Mouse (Mus musculus) left cerebral cortex, adult 8-10 months (tissue): Measurements from ENCODE around the gene Rps28. TPM values are rescaled to one million over a fixed set of nuclear protein-coding genes. Genes with fewer than 3 reads are reported as not detected.

Experiments
- DNase-seq, 2 experiments: peaks; one replicate each; pipeline ENCODE4 v3.0.0; 2022; ENCODE audit warnings: low spot score in 2 of 2
- total RNA-seq, 4 experiments: library from RNA; stranded (reverse); gene quantifications; 2 replicates each; pipeline ENCODE4 v1.2.4; 2022

The Rps28 gene
- total RNA-seq, 4 experiments from 2014 or later = 672 to 810 (median 775) TPM

DNA sequence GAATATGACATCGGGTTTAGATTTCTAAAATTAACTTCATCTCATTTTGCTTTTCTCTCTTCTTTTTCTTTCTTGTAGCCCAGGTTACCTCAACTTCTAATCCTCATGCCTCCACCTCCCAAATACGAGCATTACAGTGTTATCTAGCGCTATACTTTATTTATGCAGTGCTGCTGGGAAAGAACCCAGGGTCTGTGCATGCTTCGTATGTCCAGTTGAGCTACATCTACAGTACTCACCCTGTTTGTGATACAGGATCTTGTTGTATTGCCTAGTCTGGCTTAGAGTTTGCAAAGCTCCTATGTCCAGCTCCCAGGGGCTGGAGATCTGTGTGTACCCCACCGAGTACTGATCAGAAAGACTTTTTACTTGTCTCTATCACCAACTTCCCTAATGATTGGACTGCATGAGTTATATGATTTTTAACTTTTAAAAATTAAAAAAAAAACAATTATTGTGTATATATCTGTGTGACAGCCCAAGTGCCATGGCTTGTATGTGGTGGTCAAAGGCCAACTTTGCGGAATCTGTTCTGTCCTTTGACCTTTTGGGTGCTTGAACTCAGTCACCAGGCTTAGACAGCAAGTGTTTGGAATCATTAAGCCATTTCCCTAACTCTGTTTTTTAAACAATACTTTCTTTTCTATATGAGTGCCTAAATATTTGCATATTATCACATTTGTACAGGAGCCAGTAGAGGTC is 50.3 kb downstream of the Rps28 start:
- DNase-seq = no peak

DNA sequence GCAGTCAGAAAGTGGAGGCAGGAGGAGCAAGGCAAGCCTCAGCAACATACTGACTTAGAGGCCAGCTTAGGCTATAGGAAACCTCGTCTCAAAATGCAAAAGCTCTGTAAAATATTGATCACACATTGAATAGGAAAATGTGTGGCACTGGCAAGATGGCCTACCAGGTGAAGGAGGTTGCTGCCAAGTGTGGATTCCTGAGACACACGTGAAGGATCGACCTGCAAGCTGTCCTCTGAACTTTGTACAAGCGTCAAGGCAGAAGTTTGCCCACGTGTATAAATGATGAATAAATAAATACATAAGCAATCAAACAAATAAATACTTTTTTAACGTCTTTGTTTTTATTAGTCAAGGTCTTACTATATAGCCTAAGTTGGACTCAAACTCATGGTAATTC is 50.9 kb downstream of the Rps28 start:
- no peak for DNase-seq

DNA sequence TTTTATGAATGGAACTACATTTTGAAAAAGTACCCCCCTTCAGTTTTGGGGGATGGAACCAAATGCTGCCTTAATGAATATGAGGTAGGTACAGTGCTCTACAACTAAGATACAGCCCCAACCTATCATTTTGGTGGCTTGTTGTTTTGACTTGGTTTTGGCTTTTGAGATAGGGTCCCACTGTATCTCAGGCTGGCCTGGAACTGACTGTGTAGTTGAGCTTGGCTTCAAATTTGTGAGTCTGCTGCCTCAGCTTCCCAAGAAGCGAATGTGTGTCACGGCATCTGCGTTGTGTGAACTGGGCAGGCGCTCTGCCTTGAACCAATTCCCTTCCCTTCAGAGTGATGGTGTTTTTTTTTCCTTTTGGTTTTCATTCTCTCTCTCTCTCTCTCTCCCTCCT is 52.7 kb downstream of the Rps28 start:
- DNase-seq = no peak

Other genes with a start within 250 kb of the Rps28 start
- 10 to 100 TPM; 49.7 to 56.8 (median 52.8) TPM for gene Zfp414, start 195.5 kb downstream of the Rps28 start, total RNA-seq
- gene Pram1, start 186.5 kb downstream of the Rps28 start, total RNA-seq = under 1 TPM in 1 of 4 experiments, not detected in 3; 0.37 TPM
- 100 to 1,000 TPM in 3 of 4 experiments, 10 to 100 TPM in 1; 92.0 to 129 (median 113) TPM for gene Hnrnpm, start 137.7 kb downstream of the Rps28 start, total RNA-seq
- gene March2, start 105.9 kb downstream of the Rps28 start, total RNA-seq = 10 to 100 TPM; 85.6 to 95.3 (median 89.9) TPM
- gene Rab11b, start 64.0 kb downstream of the Rps28 start, total RNA-seq = 100 to 1,000 TPM; 351 to 365 (median 357) TPM
- 1 to 10 TPM; 2.3 to 3.2 (median 2.5) TPM for gene Angptl4, start 42.7 kb downstream of the Rps28 start, total RNA-seq
- 10 to 100 TPM; 27.6 to 33.8 (median 31.5) TPM for gene Kank3, start 14.0 kb downstream of the Rps28 start, total RNA-seq
- 100 to 1,000 TPM; 193 to 206 (median 201) TPM for gene Ndufa7, start within 50 bp of the Rps28 start, total RNA-seq
- 10 to 100 TPM; 23.3 to 27.1 (median 24.8) TPM for gene Cd320, start 18.5 kb upstream of the Rps28 start, total RNA-seq
- gene Gm7029, start 49.3 kb upstream of the Rps28 start, total RNA-seq = not detected
- gene Kifc1, start 66.1 kb upstream of the Rps28 start, total RNA-seq = 1 to 10 TPM; 2.0 to 3.0 (median 2.9) TPM
- gene Platr17, start 80.6 kb upstream of the Rps28 start, total RNA-seq = 1 to 10 TPM in 2 of 4 experiments, not detected in 2; 1.3 to 1.6 TPM
- gene Daxx, start 84.9 kb upstream of the Rps28 start, total RNA-seq = 10 to 100 TPM; 24.0 to 31.9 (median 27.1) TPM
- 10 to 100 TPM; 53.0 to 74.3 (median 56.5) TPM for gene Tapbp, start 91.3 kb upstream of the Rps28 start, total RNA-seq
- gene Zbtb22, start 91.3 kb upstream of the Rps28 start, total RNA-seq = 10 to 100 TPM; 36.8 to 44.6 (median 41.3) TPM
- gene Rgl2, start 105.0 kb upstream of the Rps28 start, total RNA-seq = 10 to 100 TPM; 48.9 to 73.4 (median 60.6) TPM
- gene Pfdn6, start 115.8 kb upstream of the Rps28 start, total RNA-seq = 100 to 1,000 TPM in 1 of 4 experiments, 10 to 100 TPM in 3; 81.6 to 112 (median 95.7) TPM
- 10 to 100 TPM; 10.9 to 14.7 (median 13.7) TPM for gene Wdr46, start 116.1 kb upstream of the Rps28 start, total RNA-seq
- gene B3galt4, start 126.9 kb upstream of the Rps28 start, total RNA-seq = 1 to 10 TPM; 5.8 to 6.9 (median 6.2) TPM
- gene Vps52, start 131.2 kb upstream of the Rps28 start, total RNA-seq = 10 to 100 TPM; 70.6 to 79.6 (median 72.8) TPM
- gene Rps18, start 131.4 kb upstream of the Rps28 start, total RNA-seq = 100 to 1,000 TPM; 328 to 351 (median 339) TPM
- gene H2-K1, start 175.8 kb upstream of the Rps28 start, total RNA-seq = 10 to 100 TPM; 31.2 to 66.9 (median 50.2) TPM
- gene Ring1, start 200.1 kb upstream of the Rps28 start, total RNA-seq = 10 to 100 TPM; 31.4 to 43.5 (median 36.1) TPM
- gene H2-Ke6, start 203.5 kb upstream of the Rps28 start, total RNA-seq = 10 to 100 TPM; 45.6 to 50.2 (median 46.4) TPM
- 10 to 100 TPM; 91.2 to 98.6 (median 95.0) TPM for gene Slc39a7, start 207.1 kb upstream of the Rps28 start, total RNA-seq
- gene Rxrb, start 207.2 kb upstream of the Rps28 start, total RNA-seq = 10 to 100 TPM; 72.8 to 87.6 (median 78.1) TPM
- 10 to 100 TPM; 12.6 to 18.0 (median 16.8) TPM for gene Col11a2, start 214.9 kb upstream of the Rps28 start, total RNA-seq